Mouse (Mus musculus): ENCODE results near the gene 9430097D07Rik. TPM values are rescaled to one million over a fixed set of nuclear protein-coding genes. Genes with fewer than 3 reads are reported as not detected.

Gene 9430097D07Rik
- total and polyA plus RNA-seq, 3 experiments = not detected

Other genes with a start within 250 kb of the 9430097D07Rik start
Only the 20 nearest of the 22 such genes appear.
- gene 1110008P14Rik, start 193.7 kb downstream of the 9430097D07Rik start, total RNA-seq (2012; rRNA removed) = 32.4 and 41.2 TPM in 2 replicates
- gene 1110008P14Rik, start 193.7 kb downstream of the 9430097D07Rik start, total RNA-seq (2014; rRNA removed) = 20.2 and 27.8 TPM in 2 replicates
- gene 1110008P14Rik, start 193.7 kb downstream of the 9430097D07Rik start, polyA plus RNA-seq (2012; ENCODE audit: insufficient read length, low read depth) = 16.8 and 24.3 TPM in 2 replicates
- gene Lcn2, start 187.4 kb downstream of the 9430097D07Rik start, total RNA-seq (2012; rRNA removed) = not detected in 2 replicates
- gene Lcn2, start 187.4 kb downstream of the 9430097D07Rik start, total RNA-seq (2014; rRNA removed) = not detected in 2 replicates
- gene Lcn2, start 187.4 kb downstream of the 9430097D07Rik start, polyA plus RNA-seq (2012; ENCODE audit: insufficient read length, low read depth) = not detected in 2 replicates
- gene Ptges2, start 179.8 kb downstream of the 9430097D07Rik start, total RNA-seq (2012; rRNA removed) = 19.6 and 21.3 TPM in 2 replicates
- gene Ptges2, start 179.8 kb downstream of the 9430097D07Rik start, total RNA-seq (2014; rRNA removed) = 14.7 and 17.1 TPM in 2 replicates
- 19.5 and 20.3 TPM in 2 replicates for gene Ptges2, start 179.8 kb downstream of the 9430097D07Rik start, polyA plus RNA-seq (2012; ENCODE audit: insufficient read length, low read depth)
- gene Naif1, start 125.2 kb downstream of the 9430097D07Rik start, total RNA-seq (2012; rRNA removed) = 3.3 and 3.5 TPM in 2 replicates
- 2.5 and 2.7 TPM in 2 replicates for gene Naif1, start 125.2 kb downstream of the 9430097D07Rik start, total RNA-seq (2014; rRNA removed)
- gene Naif1, start 125.2 kb downstream of the 9430097D07Rik start, polyA plus RNA-seq (2012; ENCODE audit: insufficient read length, low read depth) = 5.0 and 6.5 TPM in 2 replicates
- 9.8 and 14.1 TPM in 2 replicates for gene Slc25a25, start 124.2 kb downstream of the 9430097D07Rik start, total RNA-seq (2012; rRNA removed)
- gene Slc25a25, start 124.2 kb downstream of the 9430097D07Rik start, total RNA-seq (2014; rRNA removed) = 6.6 TPM in 2 replicates
- gene Slc25a25, start 124.2 kb downstream of the 9430097D07Rik start, polyA plus RNA-seq (2012; ENCODE audit: insufficient read length, low read depth) = 9.4 and 10.0 TPM in 2 replicates
- gene Fam102a, start 40.4 kb downstream of the 9430097D07Rik start, total RNA-seq (2012; rRNA removed) = 3.8 and 5.1 TPM in 2 replicates
- 1.3 and 1.7 TPM in 2 replicates for gene Fam102a, start 40.4 kb downstream of the 9430097D07Rik start, total RNA-seq (2014; rRNA removed)
- gene Fam102a, start 40.4 kb downstream of the 9430097D07Rik start, polyA plus RNA-seq (2012; ENCODE audit: insufficient read length, low read depth) = 6.7 and 7.8 TPM in 2 replicates
- gene Dpm2, start 4.8 kb downstream of the 9430097D07Rik start, total RNA-seq (2012; rRNA removed) = 30.9 and 38.1 TPM in 2 replicates
- 29.8 and 33.8 TPM in 2 replicates for gene Dpm2, start 4.8 kb downstream of the 9430097D07Rik start, total RNA-seq (2014; rRNA removed)
- gene Dpm2, start 4.8 kb downstream of the 9430097D07Rik start, polyA plus RNA-seq (2012; ENCODE audit: insufficient read length, low read depth) = 63.6 and 65.7 TPM in 2 replicates
- 0.64 and 1.3 TPM in 2 replicates for gene Pip5kl1, start 887 bp downstream of the 9430097D07Rik start, total RNA-seq (2012; rRNA removed)
- gene Pip5kl1, start 887 bp downstream of the 9430097D07Rik start, total RNA-seq (2014; rRNA removed) = 0.28 TPM in 1 of 2 replicates, not detected in the other
- gene Pip5kl1, start 887 bp downstream of the 9430097D07Rik start, polyA plus RNA-seq (2012; ENCODE audit: insufficient read length, low read depth) = 0.57 and 0.82 TPM in 2 replicates
- gene St6galnac4, start 11.4 kb upstream of the 9430097D07Rik start, total RNA-seq (2012; rRNA removed) = 51.9 and 57.4 TPM in 2 replicates
- gene St6galnac4, start 11.4 kb upstream of the 9430097D07Rik start, total RNA-seq (2014; rRNA removed) = 45.9 and 58.3 TPM in 2 replicates
- 81.7 and 87.0 TPM in 2 replicates for gene St6galnac4, start 11.4 kb upstream of the 9430097D07Rik start, polyA plus RNA-seq (2012; ENCODE audit: insufficient read length, low read depth)
- 13.9 and 14.3 TPM in 2 replicates for gene St6galnac6, start 24.0 kb upstream of the 9430097D07Rik start, total RNA-seq (2012; rRNA removed)
- 12.9 and 13.2 TPM in 2 replicates for gene St6galnac6, start 24.0 kb upstream of the 9430097D07Rik start, total RNA-seq (2014; rRNA removed)
- gene St6galnac6, start 24.0 kb upstream of the 9430097D07Rik start, polyA plus RNA-seq (2012; ENCODE audit: insufficient read length, low read depth) = 10.7 and 13.3 TPM in 2 replicates
- gene Ak1, start 46.1 kb upstream of the 9430097D07Rik start, total RNA-seq (2012; rRNA removed) = 2.9 and 3.9 TPM in 2 replicates
- gene Ak1, start 46.1 kb upstream of the 9430097D07Rik start, total RNA-seq (2014; rRNA removed) = 1.4 TPM in 2 replicates
- gene Ak1, start 46.1 kb upstream of the 9430097D07Rik start, polyA plus RNA-seq (2012; ENCODE audit: insufficient read length, low read depth) = 1.5 and 2.8 TPM in 2 replicates
- gene Eng, start 70.9 kb upstream of the 9430097D07Rik start, total RNA-seq (2012; rRNA removed) = 0.13 TPM in 2 replicates
- 0.08 TPM in 1 of 2 replicates, not detected in the other for gene Eng, start 70.9 kb upstream of the 9430097D07Rik start, total RNA-seq (2014; rRNA removed)
- 0.44 and 0.47 TPM in 2 replicates for gene Eng, start 70.9 kb upstream of the 9430097D07Rik start, polyA plus RNA-seq (2012; ENCODE audit: insufficient read length, low read depth)
- 31.8 and 34.1 TPM in 2 replicates for gene Fpgs, start 128.5 kb upstream of the 9430097D07Rik start, total RNA-seq (2012; rRNA removed)
- 37.9 and 41.8 TPM in 2 replicates for gene Fpgs, start 128.5 kb upstream of the 9430097D07Rik start, total RNA-seq (2014; rRNA removed)
- gene Fpgs, start 128.5 kb upstream of the 9430097D07Rik start, polyA plus RNA-seq (2012; ENCODE audit: insufficient read length, low read depth) = 52.4 and 59.2 TPM in 2 replicates
- gene Cdk9, start 137.4 kb upstream of the 9430097D07Rik start, total RNA-seq (2012; rRNA removed) = 41.7 and 45.2 TPM in 2 replicates
- 72.1 and 73.7 TPM in 2 replicates for gene Cdk9, start 137.4 kb upstream of the 9430097D07Rik start, total RNA-seq (2014; rRNA removed)
- 136 and 138 TPM in 2 replicates for gene Cdk9, start 137.4 kb upstream of the 9430097D07Rik start, polyA plus RNA-seq (2012; ENCODE audit: insufficient read length, low read depth)
- gene Sh2d3c, start 145.4 kb upstream of the 9430097D07Rik start, total RNA-seq (2012; rRNA removed) = 10.2 and 11.1 TPM in 2 replicates
- gene Sh2d3c, start 145.4 kb upstream of the 9430097D07Rik start, total RNA-seq (2014; rRNA removed) = 4.8 and 5.1 TPM in 2 replicates
- 22.0 and 25.8 TPM in 2 replicates for gene Sh2d3c, start 145.4 kb upstream of the 9430097D07Rik start, polyA plus RNA-seq (2012; ENCODE audit: insufficient read length, low read depth)
- gene 6330409D20Rik, start 165.3 kb upstream of the 9430097D07Rik start, total RNA-seq (2012; rRNA removed) = not detected in 2 replicates
- gene 6330409D20Rik, start 165.3 kb upstream of the 9430097D07Rik start, total RNA-seq (2014; rRNA removed) = not detected in 2 replicates
- gene 6330409D20Rik, start 165.3 kb upstream of the 9430097D07Rik start, polyA plus RNA-seq (2012; ENCODE audit: insufficient read length, low read depth) = 0.41 and 0.46 TPM in 2 replicates
- gene Tor2a, start 181.6 kb upstream of the 9430097D07Rik start, total RNA-seq (2012; rRNA removed) = 49.9 and 53.8 TPM in 2 replicates
- 37.5 and 41.4 TPM in 2 replicates for gene Tor2a, start 181.6 kb upstream of the 9430097D07Rik start, total RNA-seq (2014; rRNA removed)
- 28.5 and 33.3 TPM in 2 replicates for gene Tor2a, start 181.6 kb upstream of the 9430097D07Rik start, polyA plus RNA-seq (2012; ENCODE audit: insufficient read length, low read depth)
- gene Ttc16, start 199.9 kb upstream of the 9430097D07Rik start, total RNA-seq (2012; rRNA removed) = 0.81 and 0.97 TPM in 2 replicates
- gene Ttc16, start 199.9 kb upstream of the 9430097D07Rik start, total RNA-seq (2014; rRNA removed) = 0.11 TPM in 1 of 2 replicates, not detected in the other
- 0.24 TPM in 1 of 2 replicates, not detected in the other for gene Ttc16, start 199.9 kb upstream of the 9430097D07Rik start, polyA plus RNA-seq (2012; ENCODE audit: insufficient read length, low read depth)
- gene Ptrh1, start 200.1 kb upstream of the 9430097D07Rik start, total RNA-seq (2012; rRNA removed) = 9.2 and 11.1 TPM in 2 replicates
- 1.4 and 1.7 TPM in 2 replicates for gene Ptrh1, start 200.1 kb upstream of the 9430097D07Rik start, total RNA-seq (2014; rRNA removed)
- gene Ptrh1, start 200.1 kb upstream of the 9430097D07Rik start, polyA plus RNA-seq (2012; ENCODE audit: insufficient read length, low read depth) = 4.6 and 6.9 TPM in 2 replicates
- gene Cfap157, start 208.7 kb upstream of the 9430097D07Rik start, total RNA-seq (2012; rRNA removed) = not detected in 2 replicates
- not detected in 2 replicates for gene Cfap157, start 208.7 kb upstream of the 9430097D07Rik start, total RNA-seq (2014; rRNA removed)
- 0.23 and 0.67 TPM in 2 replicates for gene Cfap157, start 208.7 kb upstream of the 9430097D07Rik start, polyA plus RNA-seq (2012; ENCODE audit: insufficient read length, low read depth)